Mouse (Mus musculus): Measurements from ENCODE around the gene Map3k20. TPM values are rescaled to one million over a fixed set of nuclear protein-coding genes. Genes with fewer than 3 reads are reported as not detected.

The Map3k20 gene
- polyA plus RNA-seq, 1 experiment from 2014 or later: 3.8 TPM

- Histone ChIP-seq H3K36me3 (no peaks in the 10 kb centered on the region), H3K9ac (replicated peaks) (no peak overlapping the region), H3K4me3 (replicated peaks) (no peak overlapping the region), H3K4me1 (no peaks in the 10 kb centered on the region), H3K4me2 (no peak overlapping the region), H3K27ac (replicated peaks) (no peak overlapping the region), H3K9me3 (replicated peaks) (no peaks in the 10 kb centered on the region), H3K27me3 (replicated peaks) (no peaks in the 10 kb centered on the region)
- WGBS: 78% methylated on average over 10 of the region's 10 CpGs
- ATAC-seq (ENCODE audit: low FRiP score): no peak
Observed at GRCm38 (mm10) chr2:72409968-72410367, 124.5 kb downstream of the Map3k20 start.

DNA sequence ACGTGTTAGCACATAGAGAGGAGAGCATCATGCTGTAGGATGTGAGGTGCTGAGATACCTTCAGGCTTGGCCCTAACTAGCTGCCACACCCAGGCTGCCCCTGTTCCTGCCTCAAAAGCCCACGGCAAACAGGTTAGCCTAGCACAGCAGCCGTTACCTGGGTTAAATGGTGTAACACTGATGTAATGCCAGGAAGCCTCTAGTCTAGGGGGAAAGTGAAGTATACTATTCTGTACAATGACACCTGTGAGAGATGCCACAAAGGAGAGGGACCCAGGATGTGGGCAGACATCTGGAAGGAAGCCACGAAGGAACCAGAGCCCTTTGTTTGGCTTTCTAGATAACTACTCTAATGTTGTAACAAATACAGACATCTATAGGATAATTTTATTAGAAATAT is 126.8 kb downstream of the Map3k20 start:
- 90% methylated on average over 4 of the region's 4 CpGs for WGBS
- Histone ChIP-seq H3K9me3 (replicated peaks) (no peaks in the 10 kb centered on the region), H3K4me2 (no peak overlapping the region), H3K36me3 (no peaks in the 10 kb centered on the region), H3K4me1 (no peaks in the 10 kb centered on the region), H3K4me3 (replicated peaks) (no peak overlapping the region), H3K27ac (replicated peaks) (no peak overlapping the region), H3K9ac (replicated peaks) (no peak overlapping the region), H3K27me3 (replicated peaks) (no peaks in the 10 kb centered on the region)
- ATAC-seq (ENCODE audit: low FRiP score): no peak

DNA sequence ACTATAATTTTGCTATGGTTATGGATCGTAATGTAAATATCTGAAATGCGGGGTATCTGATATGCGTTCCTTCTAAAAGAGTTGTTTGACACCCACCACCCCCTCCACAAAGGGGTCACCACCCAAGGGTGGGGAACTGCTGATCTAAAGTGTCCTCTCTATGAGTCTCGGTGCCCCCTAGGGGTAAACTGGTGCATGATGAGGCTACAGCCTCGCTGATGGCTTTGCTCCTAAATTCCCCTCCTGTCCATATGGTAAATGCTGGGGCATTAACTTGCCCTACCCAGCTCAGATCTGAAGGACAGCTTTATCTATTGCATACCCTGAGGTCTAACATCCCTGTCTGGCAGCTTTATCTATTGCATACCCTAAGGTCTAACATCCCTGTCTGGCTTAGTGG is 130.0 kb downstream of the Map3k20 start:
- no peak for ATAC-seq (ENCODE audit: low FRiP score)
- H3K4me3 ChIP-seq (replicated peaks): no peak overlapping the region
- no peak overlapping the region for H3K27ac ChIP-seq (replicated peaks)
- no peak overlapping the region for H3K9ac ChIP-seq (replicated peaks)
- no peaks in the 10 kb centered on the region for H3K27me3 ChIP-seq (replicated peaks)
- no peaks in the 10 kb centered on the region for H3K36me3 ChIP-seq
- 88% methylated on average over 5 of the region's 5 CpGs for WGBS
- no peaks in the 10 kb centered on the region for H3K9me3 ChIP-seq (replicated peaks)
- no peak overlapping the region for H3K4me2 ChIP-seq
- H3K4me1 ChIP-seq: no peaks in the 10 kb centered on the region

DNA sequence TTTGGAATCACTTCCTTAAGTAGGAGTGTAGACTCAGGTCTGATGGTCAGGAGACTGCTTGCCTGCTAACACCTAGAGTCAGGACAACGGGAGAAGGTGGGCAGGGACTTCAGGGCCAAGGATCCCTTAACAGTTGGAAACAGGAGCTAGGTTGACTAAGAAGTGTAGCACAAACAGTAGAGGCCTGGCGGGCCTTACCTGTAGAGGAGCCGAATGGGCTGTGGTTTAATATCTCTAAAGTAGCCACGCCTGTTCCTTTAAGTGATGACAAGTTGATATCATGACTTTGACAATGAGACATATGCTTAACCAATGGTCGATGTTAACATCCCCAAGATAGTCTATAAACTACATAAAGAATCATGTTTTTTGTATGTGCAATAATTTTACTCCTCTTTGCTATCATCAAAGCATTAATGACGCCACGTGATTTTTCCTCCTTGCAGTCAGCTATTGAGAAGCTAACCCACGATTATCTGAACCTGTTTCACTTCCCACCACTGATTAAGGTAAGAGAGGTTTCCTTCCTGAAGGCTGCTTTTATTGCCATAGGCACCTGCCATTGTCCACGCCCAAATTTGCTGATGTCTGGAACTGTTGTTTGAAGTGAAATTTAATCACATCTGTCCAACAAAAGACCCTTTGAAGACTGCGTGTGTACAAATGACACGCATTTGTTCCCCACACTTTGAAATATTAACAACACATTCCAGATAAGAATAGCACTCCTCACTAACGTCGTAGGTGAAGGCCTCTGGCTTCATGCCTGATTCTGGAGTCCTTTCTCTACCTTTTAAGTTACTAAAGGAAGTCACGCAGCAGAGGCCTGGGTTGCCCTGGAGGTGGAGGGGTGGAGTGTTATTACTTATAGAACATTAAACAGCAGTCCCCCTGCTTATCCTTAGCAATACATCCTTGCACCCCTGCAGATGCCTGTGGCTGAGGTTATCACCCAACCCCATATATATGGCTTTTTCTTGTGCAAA is 131.0 kb downstream of the Map3k20 start:
- Histone ChIP-seq H3K4me1 (no peaks in the 10 kb centered on the region), H3K36me3 (no peaks in the 10 kb centered on the region), H3K4me2 (no peak overlapping the region), H3K9me3 (replicated peaks) (no peaks in the 10 kb centered on the region), H3K9ac (replicated peaks) (no peak overlapping the region), H3K27me3 (replicated peaks) (no peaks in the 10 kb centered on the region), H3K4me3 (replicated peaks) (no peak overlapping the region), H3K27ac (replicated peaks) (no peak overlapping the region)
- no peak for ATAC-seq (ENCODE audit: low FRiP score)
- WGBS: 69% methylated on average over 14 of the region's 14 CpGs

DNA sequence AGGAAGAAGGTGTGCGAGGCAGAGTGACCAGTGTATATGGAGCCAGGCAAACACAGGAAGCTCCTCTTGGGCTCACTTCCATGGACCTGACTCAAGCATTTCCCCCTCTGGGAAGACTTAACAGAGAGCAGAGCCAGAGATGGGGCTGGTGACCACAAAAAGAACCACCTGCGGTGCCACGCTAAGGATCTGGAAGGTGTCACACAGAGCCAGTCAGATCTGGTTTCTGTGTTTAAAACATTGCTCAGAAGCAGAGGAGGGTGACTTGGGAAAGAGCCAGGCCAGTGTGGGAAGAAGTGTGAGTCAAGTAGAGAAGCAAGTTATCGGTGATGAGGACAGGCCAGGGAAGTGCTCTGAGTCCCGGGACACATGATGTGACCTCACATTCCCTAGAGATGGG is 135.1 kb downstream of the Map3k20 start:
- Histone ChIP-seq H3K9me3 (replicated peaks) (no peaks in the 10 kb centered on the region), H3K27me3 (replicated peaks) (no peaks in the 10 kb centered on the region), H3K27ac (replicated peaks) (no peak overlapping the region)

DNA sequence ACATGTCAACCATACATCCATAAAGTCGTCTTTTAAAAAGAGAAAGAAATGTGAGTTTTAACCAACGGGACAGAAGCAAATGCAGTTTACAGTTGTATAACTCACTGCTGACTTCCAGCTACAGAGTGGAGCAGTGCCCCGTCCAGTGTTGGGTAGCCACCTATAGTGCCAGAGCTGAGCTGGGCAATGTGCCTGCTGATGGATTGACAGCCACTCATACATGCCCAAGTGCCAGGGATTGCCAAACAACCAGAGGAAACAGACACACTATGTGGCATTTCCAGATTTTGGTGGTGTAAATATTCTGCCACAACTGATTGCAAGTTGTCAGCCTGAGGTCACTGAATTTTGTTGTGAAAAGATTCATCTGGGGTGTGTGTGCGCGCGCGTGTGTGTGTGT is 139.2 kb downstream of the Map3k20 start:
- Histone ChIP-seq H3K9me3 (replicated peaks) (no peaks in the 10 kb centered on the region), H3K27me3 (replicated peaks) (no peaks in the 10 kb centered on the region), H3K27ac (replicated peaks) (no peak overlapping the region), H3K9ac (replicated peaks) (no peak overlapping the region), H3K36me3 (no peaks in the 10 kb centered on the region), H3K4me1 (peaks cover 20% of the 10 kb centered on the region), H3K4me2 (no peak overlapping the region), H3K4me3 (replicated peaks) (no peak overlapping the region)
- ATAC-seq (ENCODE audit: low FRiP score): no peak
- 85% methylated on average over 7 of the region's 7 CpGs for WGBS

More for the DNA sequence above, 135.1 kb downstream of the Map3k20 start:
- 89% methylated on average over 5 of the region's 5 CpGs for WGBS
- no peak overlapping the region for H3K4me2 ChIP-seq
- no peak overlapping the region for H3K9ac ChIP-seq (replicated peaks)
- no peak for ATAC-seq (ENCODE audit: low FRiP score)
- H3K4me3 ChIP-seq (replicated peaks): no peak overlapping the region
- H3K36me3 ChIP-seq: no peaks in the 10 kb centered on the region
- 0 out of 2 replicates have a peak, but pooled peaks cover 3% of the 10 kb centered on the region for H3K4me1 ChIP-seq

DNA sequence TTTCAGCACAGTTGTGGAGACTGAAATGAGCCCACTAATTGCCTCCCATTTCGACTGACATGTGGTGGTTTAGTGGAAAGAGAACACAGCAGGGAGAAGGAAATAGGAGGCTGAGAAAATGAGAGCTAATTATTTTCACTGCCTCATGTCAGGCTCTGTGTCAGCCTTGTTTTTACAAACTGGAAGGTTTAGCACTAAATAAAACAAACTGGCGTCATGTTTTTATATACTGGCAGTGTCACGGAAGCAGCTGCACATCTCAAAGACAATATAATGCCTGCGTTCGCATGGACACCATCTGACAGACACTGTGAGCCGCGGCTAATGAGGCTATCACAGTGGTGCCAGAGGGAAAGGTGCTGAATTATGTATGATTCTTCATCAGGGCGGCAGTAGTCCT is 141.3 kb downstream of the Map3k20 start:
- ATAC-seq (ENCODE audit: low FRiP score): peak; percentile 89
- Histone ChIP-seq H3K9me3 (replicated peaks) (no peaks in the 10 kb centered on the region), H3K27me3 (replicated peaks) (no peaks in the 10 kb centered on the region), H3K4me3 (replicated peaks) (peak overlapping the region; percentile 11), H3K9ac (replicated peaks) (0 out of 2 replicates have a peak overlapping the region, but pooled peaks have one; percentile 26), H3K4me1 (peaks cover 20% of the 10 kb centered on the region), H3K36me3 (no peaks in the 10 kb centered on the region), H3K27ac (replicated peaks) (peak overlapping the region; percentile 49; the same call in 1 of the 2 replicates), H3K4me2 (peak overlapping the region; percentile 52)
- WGBS: 8% methylated on average over 8 of the region's 8 CpGs

DNA sequence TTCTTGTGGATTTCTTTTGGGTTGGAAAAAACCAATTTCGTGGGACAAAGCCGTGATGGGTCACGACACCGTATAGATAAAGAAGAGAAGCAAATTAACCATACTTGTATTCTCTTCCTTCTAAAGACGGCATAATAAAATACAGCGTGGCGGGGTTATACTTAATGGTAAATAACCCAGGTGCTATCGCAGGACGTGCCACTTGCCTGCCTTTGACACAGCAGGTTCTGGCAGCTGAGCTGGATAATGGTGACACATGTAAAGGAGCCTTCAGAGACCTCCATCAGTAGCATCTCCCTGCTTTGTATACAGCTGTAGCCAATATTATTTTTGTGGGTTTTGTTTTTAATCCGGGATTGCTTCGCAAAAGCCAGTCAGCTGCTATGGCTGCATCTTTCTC is 141.9 kb downstream of the Map3k20 start:
- H3K4me1 ChIP-seq: peaks cover 20% of the 10 kb centered on the region
- no peaks in the 10 kb centered on the region for H3K27me3 ChIP-seq (replicated peaks)
- H3K9ac ChIP-seq (replicated peaks): 0 out of 2 replicates have a peak overlapping the region, but pooled peaks have one; percentile 26
- peak overlapping the region; percentile 11 for H3K4me3 ChIP-seq (replicated peaks)
- H3K36me3 ChIP-seq: no peaks in the 10 kb centered on the region; the same call in 1 of the 2 replicates
- peak; percentile 72 for ATAC-seq (ENCODE audit: low FRiP score)
- no peaks in the 10 kb centered on the region for H3K9me3 ChIP-seq (replicated peaks)
- H3K4me2 ChIP-seq: peak overlapping the region; percentile 52
- peak overlapping the region; percentile 49; the same call in 1 of the 2 replicates for H3K27ac ChIP-seq (replicated peaks)
- 24% methylated on average over 11 of the region's 11 CpGs for WGBS

GRCm38 (mm10) chr2:72438941-72439533 is 153.6 kb downstream of the Map3k20 start:
- WGBS: 71% methylated on average over 8 of the region's 8 CpGs
- Histone ChIP-seq H3K9ac (replicated peaks) (no peak overlapping the region), H3K9me3 (replicated peaks) (no peaks in the 10 kb centered on the region), H3K36me3 (no peaks in the 10 kb centered on the region), H3K4me2 (no peak overlapping the region), H3K27me3 (replicated peaks) (no peaks in the 10 kb centered on the region), H3K4me3 (replicated peaks) (no peak overlapping the region), H3K27ac (replicated peaks) (no peak overlapping the region), H3K4me1 (no peaks in the 10 kb centered on the region)
- ATAC-seq (ENCODE audit: low FRiP score): no peak

DNA sequence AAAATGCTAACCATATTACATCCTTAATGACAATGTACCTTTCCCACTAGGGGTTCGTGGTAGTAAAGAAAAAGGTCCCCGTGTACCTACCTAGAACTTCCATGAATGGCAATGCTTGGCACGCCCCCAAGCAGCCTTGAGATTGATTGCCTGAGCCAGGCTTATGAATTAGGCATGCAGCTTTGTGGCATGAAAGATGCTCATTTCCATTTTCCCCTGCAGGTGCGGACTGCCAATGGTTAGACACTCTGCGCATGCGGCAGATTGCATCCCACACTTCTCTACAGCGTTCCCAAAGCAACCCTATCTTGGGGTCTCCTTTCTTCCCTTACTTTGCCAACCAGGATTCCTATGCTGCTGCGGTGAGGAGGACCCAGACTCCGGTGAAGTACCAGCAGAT is 155.6 kb downstream of the Map3k20 start:
- WGBS: 46% methylated on average over 9 of the region's 9 CpGs
- H3K27ac ChIP-seq (replicated peaks): no peak overlapping the region
- no peak overlapping the region for H3K4me3 ChIP-seq (replicated peaks)
- no peak overlapping the region for H3K4me2 ChIP-seq
- no peak overlapping the region for H3K9ac ChIP-seq (replicated peaks)
- H3K9me3 ChIP-seq (replicated peaks): no peaks in the 10 kb centered on the region
- H3K36me3 ChIP-seq: no peaks in the 10 kb centered on the region
- no peaks in the 10 kb centered on the region for H3K27me3 ChIP-seq (replicated peaks)
- ATAC-seq (ENCODE audit: low FRiP score): no peak
- H3K4me1 ChIP-seq: no peaks in the 10 kb centered on the region

DNA sequence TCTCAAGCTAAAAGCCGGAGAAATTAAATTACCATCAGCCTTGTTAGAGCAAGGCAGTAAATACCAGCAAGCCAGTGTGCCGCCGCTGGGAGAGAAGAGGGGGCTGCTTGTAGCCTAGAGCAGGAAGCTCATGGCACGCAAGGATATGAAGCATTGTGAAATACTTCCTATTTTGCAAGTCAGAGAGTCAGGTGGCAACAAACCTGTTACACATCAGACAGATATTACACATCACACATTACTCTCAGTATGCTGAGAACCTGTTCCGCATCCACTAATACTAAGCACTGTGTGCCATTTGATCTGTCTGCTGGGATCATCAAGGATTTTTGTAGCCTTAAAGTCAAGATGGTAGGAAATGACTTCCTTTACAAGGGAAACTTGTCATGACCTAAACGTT is 157.4 kb downstream of the Map3k20 start:
- no peaks in the 10 kb centered on the region for H3K36me3 ChIP-seq
- H3K9me3 ChIP-seq (replicated peaks): no peaks in the 10 kb centered on the region
- no peaks in the 10 kb centered on the region for H3K4me1 ChIP-seq
- 66% methylated on average over 6 of the region's 6 CpGs for WGBS
- no peak overlapping the region for H3K27ac ChIP-seq (replicated peaks)
- ATAC-seq (ENCODE audit: low FRiP score): no peak
- no peak overlapping the region for H3K4me3 ChIP-seq (replicated peaks)
- H3K9ac ChIP-seq (replicated peaks): no peak overlapping the region
- no peak overlapping the region for H3K4me2 ChIP-seq
- no peaks in the 10 kb centered on the region for H3K27me3 ChIP-seq (replicated peaks)

- no peak for ATAC-seq (ENCODE audit: low FRiP score)
- Histone ChIP-seq H3K4me2 (no peak overlapping the region), H3K27me3 (replicated peaks) (no peaks in the 10 kb centered on the region), H3K9me3 (replicated peaks) (no peaks in the 10 kb centered on the region), H3K4me3 (replicated peaks) (no peak overlapping the region), H3K27ac (replicated peaks) (no peak overlapping the region), H3K36me3 (no peaks in the 10 kb centered on the region), H3K4me1 (no peaks in the 10 kb centered on the region), H3K9ac (replicated peaks) (no peak overlapping the region)
- WGBS: 92% methylated on average over 3 of the region's 3 CpGs
Observed at GRCm38 (mm10) chr2:72443960-72444359, 158.5 kb downstream of the Map3k20 start.

Measured in neural tube, embryonic 15.5 days (tissue).